Mouse (Mus musculus) megakaryocyte, embryonic 14.5 days (primary cell): ENCODE measurements around the gene Mocs1. TPM values are rescaled to one million over a fixed set of nuclear protein-coding genes. Genes with fewer than 3 reads are reported as not detected.

Source experiments
- H3K27me3 ChIP-seq: replicated peaks from 2 replicates; pipeline ENCODE3; 2012; ENCODE audit warnings: inconsistent platforms
- H3K36me3 ChIP-seq: replicated peaks from 2 replicates; pipeline ENCODE3; 2012; ENCODE audit warnings: low read length, inconsistent platforms, mixed read lengths
- H3K4me1 ChIP-seq: 2 replicates; pipeline ENCODE4 v1.6.1; 2012; ENCODE audit warnings: inconsistent platforms
- H3K4me3 ChIP-seq: replicated peaks from 2 replicates; pipeline ENCODE3; 2012; ENCODE audit warnings: moderate library complexity, mild to moderate bottlenecking, inconsistent platforms
- H3K9me3 ChIP-seq: 2 replicates; pipeline ENCODE4 v1.6.1; 2012; ENCODE audit warnings: inconsistent platforms
- FLI1 ChIP-seq: IDR thresholded peaks from 2 replicates; pipeline ENCODE4 v1.6.1; 2012; ENCODE audit warnings: low read length, inconsistent platforms, mixed read lengths
- GATA1 ChIP-seq: IDR thresholded peaks from 3 replicates; pipeline ENCODE4 v1.6.1; 2012; ENCODE audit warnings: mixed read lengths, low read length, inconsistent platforms, borderline replicate concordance
- polyA plus RNA-seq: library from polyadenylated mRNA; stranded (reverse); fragments of >175 nt; gene quantifications from 2 replicates; pipeline ENCODE4 v1.2.3, GENCODE M21; 2012; ENCODE audit warnings: low replicate concordance; ENCODE audit not compliant: insufficient read depth

The Mocs1 gene
- polyA plus RNA-seq, 1 experiment, result 12.8 TPM

- H3K4me1 ChIP-seq, result no peaks in the 10 kb centered on the region
- no peak overlapping the region for H3K4me3 ChIP-seq
- TF ChIP-seq GATA1 (no peak), FLI1 (no peak)
- no peaks in the 10 kb centered on the region for H3K36me3 ChIP-seq
- no peaks in the 10 kb centered on the region for H3K27me3 ChIP-seq
- H3K9me3 ChIP-seq, result no peaks in the 10 kb centered on the region
Observed at GRCm38 (mm10) chr17:49412974-49413373, 15.2 kb upstream of the Mocs1 start.

- H3K9me3 ChIP-seq, result no peaks in the 10 kb centered on the region
- H3K27me3 ChIP-seq, result no peaks in the 10 kb centered on the region
- H3K4me1 ChIP-seq, result no peaks in the 10 kb centered on the region
- H3K4me3 ChIP-seq, result no peak overlapping the region
- no peak for TF ChIP-seq GATA1
- no peak for TF ChIP-seq FLI1
- no peaks in the 10 kb centered on the region for H3K36me3 ChIP-seq
Observed at GRCm38 (mm10) chr17:49413554-49413953, 14.6 kb upstream of the Mocs1 start.

GRCm38 (mm10) chr17:49416228-49416627, 11.9 kb upstream of the Mocs1 start:
- no peaks in the 10 kb centered on the region for H3K9me3 ChIP-seq
- H3K36me3 ChIP-seq, result no peaks in the 10 kb centered on the region
- H3K4me3 ChIP-seq, result peak overlapping the region; percentile 29
- no peak for TF ChIP-seq GATA1
- TF ChIP-seq FLI1, result no peak
- peaks cover 2% of the 10 kb centered on the region for H3K27me3 ChIP-seq
- no peaks in the 10 kb centered on the region for H3K4me1 ChIP-seq

- TF ChIP-seq GATA1, result no peak
- TF ChIP-seq FLI1, result no peak
- no peak overlapping the region for H3K4me3 ChIP-seq
- H3K27me3 ChIP-seq, result peaks cover 2% of the 10 kb centered on the region
- H3K9me3 ChIP-seq, result no peaks in the 10 kb centered on the region
- no peaks in the 10 kb centered on the region for H3K4me1 ChIP-seq
- no peaks in the 10 kb centered on the region for H3K36me3 ChIP-seq
Observed at GRCm38 (mm10) chr17:49419813-49420212, 8.3 kb upstream of the Mocs1 start.

- H3K4me1 ChIP-seq, result 0 out of 2 replicates have a peak, but pooled peaks cover under 1% of the 10 kb centered on the region
- H3K4me3 ChIP-seq, result no peak overlapping the region
- no peaks in the 10 kb centered on the region for H3K9me3 ChIP-seq
- TF ChIP-seq FLI1 (no peak), GATA1 (no peak)
- H3K27me3 ChIP-seq, result peaks cover 2% of the 10 kb centered on the region
- no peaks in the 10 kb centered on the region for H3K36me3 ChIP-seq
Observed at GRCm38 (mm10) chr17:49422286-49423066, 5.7 kb upstream of the Mocs1 start.

GRCm38 (mm10) chr17:49423067-49423325, 5.2 kb upstream of the Mocs1 start:
- H3K27me3 ChIP-seq, result peaks cover 2% of the 10 kb centered on the region
- no peaks in the 10 kb centered on the region for H3K36me3 ChIP-seq
- no peaks in the 10 kb centered on the region for H3K9me3 ChIP-seq
- no peak overlapping the region for H3K4me3 ChIP-seq
- TF ChIP-seq GATA1 (no peak), FLI1 (no peak)
- H3K4me1 ChIP-seq, result peaks cover 5% of the 10 kb centered on the region; the same call in 1 of the 2 replicates

GRCm38 (mm10) chr17:49423872-49424271, 4.3 kb upstream of the Mocs1 start:
- TF ChIP-seq FLI1 (no peak), GATA1 (no peak)
- Histone ChIP-seq H3K27me3 (peaks cover 2% of the 10 kb centered on the region), H3K4me3 (no peak overlapping the region), H3K36me3 (no peaks in the 10 kb centered on the region), H3K4me1 (peaks cover 10% of the 10 kb centered on the region), H3K9me3 (no peaks in the 10 kb centered on the region)

GRCm38 (mm10) chr17:49427631-49428238, 427 bp upstream of the Mocs1 start:
- Histone ChIP-seq H3K4me1 (peaks cover 43% of the 10 kb centered on the region), H3K4me3 (peak overlapping the region; percentile 95), H3K36me3 (peaks cover 2% of the 10 kb centered on the region), H3K27me3 (no peaks in the 10 kb centered on the region), H3K9me3 (no peaks in the 10 kb centered on the region)
- TF ChIP-seq FLI1 (no peak), GATA1 (no peak)

GRCm38 (mm10) chr17:49428751-49429415, 721 bp downstream of the Mocs1 start:
- peaks cover 13% of the 10 kb centered on the region for H3K36me3 ChIP-seq
- no peak for TF ChIP-seq FLI1
- no peak for TF ChIP-seq GATA1
- no peaks in the 10 kb centered on the region for H3K27me3 ChIP-seq
- peak overlapping the region; percentile 95 for H3K4me3 ChIP-seq
- peaks cover 54% of the 10 kb centered on the region for H3K4me1 ChIP-seq
- no peaks in the 10 kb centered on the region for H3K9me3 ChIP-seq

- H3K9me3 ChIP-seq, result no peaks in the 10 kb centered on the region
- peaks cover 20% of the 10 kb centered on the region for H3K36me3 ChIP-seq
- H3K4me1 ChIP-seq, result peaks cover 59% of the 10 kb centered on the region
- H3K27me3 ChIP-seq, result no peaks in the 10 kb centered on the region
- no peak for TF ChIP-seq GATA1
- TF ChIP-seq FLI1, result no peak
- peak overlapping the region; percentile 95 for H3K4me3 ChIP-seq
Observed at GRCm38 (mm10) chr17:49429471-49430129, 1.4 kb downstream of the Mocs1 start.
